Mouse (Mus musculus) heart, postnatal 0 days (tissue): ENCODE data around the gene Msmp. TPM values are rescaled to one million over a fixed set of nuclear protein-coding genes. Genes with fewer than 3 reads are reported as not detected.

Source experiments
- ATAC-seq: fragments of 200-750 bp; cut with Nextera tagmentation; 2 replicates; pipeline ENCODE4 v1.8.0; 2017; ENCODE audit warnings: low read depth, moderate number of reproducible peaks, moderate library complexity; ENCODE audit not compliant: insufficient read depth
- DNase-seq: peaks from one replicate; pipeline ENCODE4 v3.0.0-alpha.2; 2016; ENCODE audit warnings: low spot score
- H3K27ac ChIP-seq: fragments of 300-500 bp; sonication (generic); 2 replicates; pipeline ENCODE4 v1.5.1; 2014; ENCODE audit warnings: low read depth, mild to moderate bottlenecking
- H3K27me3 ChIP-seq: fragments of 300-500 bp; sonication (generic); 2 replicates; pipeline ENCODE4 v1.6.1; 2014; ENCODE audit warnings: low read length, mixed read lengths; ENCODE audit not compliant: control insufficient read depth, insufficient read depth
- H3K36me3 ChIP-seq: fragments of 300-500 bp; sonication (generic); replicated peaks from 2 replicates; pipeline ENCODE4 v1.6.1; 2014; ENCODE audit warnings: low read length, mixed read lengths; ENCODE audit not compliant: control insufficient read depth, insufficient read depth
- H3K4me1 ChIP-seq: fragments of 300-500 bp; sonication (generic); 2 replicates; pipeline ENCODE4 v1.6.1; 2014; ENCODE audit warnings: antibody characterized with exemption; ENCODE audit not compliant: control insufficient read depth, insufficient read depth
- H3K4me2 ChIP-seq: fragments of 300-500 bp; sonication (generic); 2 replicates; pipeline ENCODE4 v1.6.1; 2014; ENCODE audit warnings: low read depth, mild to moderate bottlenecking, low read length, moderate library complexity
- H3K4me3 ChIP-seq: fragments of 300-500 bp; sonication (generic); 2 replicates; pipeline ENCODE4 v1.5.1; 2014; ENCODE audit warnings: low read depth, low read length
- H3K9ac ChIP-seq: fragments of 300-500 bp; sonication (generic); replicated peaks from 2 replicates; pipeline ENCODE4 v1.6.1; 2014; ENCODE audit warnings: low read depth, low read length, mixed read lengths
- H3K9me3 ChIP-seq: fragments of 300-500 bp; sonication (generic); replicated peaks from 2 replicates; pipeline ENCODE4 v1.6.1; 2016; ENCODE audit warnings: low read length; ENCODE audit not compliant: control insufficient read depth
- CTCF ChIP-seq: IDR thresholded peaks from 2 replicates; pipeline ENCODE4 v1.5.1; 2016; ENCODE audit warnings: antibody characterized with exemption, control low read depth, low read depth
- EP300 ChIP-seq: IDR thresholded peaks from 2 replicates; pipeline ENCODE4 v1.6.1; 2016; ENCODE audit warnings: antibody characterized with exemption, low read depth
- WGBS: fragments of 180-500 bp; shearing (Covaris S2); extraction: QIAGEN DNeasy Blood & Tissue Kit; methylation state at CpG from one replicate; pipeline ENCODE4 v1.1.7; 2014; 5-methylcytosine and 5-hydroxymethylcytosine counted together
- polyA plus RNA-seq: library from polyadenylated mRNA; unstranded; fragments of >200 nt; fragmentation: Nextera tagmentation; extraction: Ambion mirVana; gene quantifications from 2 replicates; pipeline ENCODE4 v1.2.1, GENCODE M21; 2015
- total RNA-seq: library from RNA; depleted of rRNA; stranded (reverse); fragments of >200 nt; gene quantifications from 2 replicates; pipeline ENCODE4 v1.2.3, GENCODE M21; 2014; ENCODE audit warnings: low replicate concordance

Msmp gene
- total and polyA plus RNA-seq, 2 experiments from 2014 or later: not detected

DNA sequence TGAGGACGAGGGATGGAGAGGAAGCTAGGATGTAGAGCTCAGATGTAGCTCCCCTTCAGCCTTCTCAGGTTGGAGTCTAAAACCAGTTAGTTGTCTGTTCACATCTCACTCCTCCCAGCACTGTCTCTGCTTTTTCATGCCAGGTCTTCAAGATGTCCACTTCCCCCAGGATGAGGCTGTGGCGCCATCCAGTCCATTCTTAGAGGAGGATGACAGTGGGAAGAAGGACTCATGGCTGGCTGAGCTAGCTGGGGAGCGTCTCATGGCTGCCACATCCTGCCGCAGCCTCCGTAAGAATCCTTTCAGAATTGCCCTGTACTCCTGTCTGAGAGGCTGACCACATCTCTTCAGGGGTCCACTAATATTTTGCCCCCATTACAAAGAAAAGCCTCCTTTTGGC is 3.6 kb downstream of the Msmp start:
- Histone ChIP-seq H3K27ac (no peak overlapping the region), H3K4me2 (no peak overlapping the region), H3K9ac (no peak overlapping the region), H3K4me3 (no peak overlapping the region), H3K27me3 (no peaks in the 10 kb centered on the region), H3K4me1 (peaks cover 27% of the 10 kb centered on the region), H3K9me3 (no peaks in the 10 kb centered on the region), H3K36me3 (peaks cover 42% of the 10 kb centered on the region)
- TF ChIP-seq CTCF (no peak), EP300 (no peak)
- ATAC-seq (no peak), DNase-seq (no peak)
- WGBS: 92% methylated on average over 5 of the region's 5 CpGs

- H3K9me3 ChIP-seq: no peaks in the 10 kb centered on the region
- peaks cover 31% of the 10 kb centered on the region for H3K4me1 ChIP-seq
- H3K27me3 ChIP-seq: no peaks in the 10 kb centered on the region
- H3K4me2 ChIP-seq: peak overlapping the region; percentile 96
- ATAC-seq (no peak), DNase-seq (no peak)
- no peak for TF ChIP-seq EP300
- WGBS: 75% methylated on average over 6 of the region's 6 CpGs
- H3K4me3 ChIP-seq: peak overlapping the region; percentile 80
- H3K36me3 ChIP-seq: peaks cover 42% of the 10 kb centered on the region
- H3K9ac ChIP-seq: peak overlapping the region; percentile 77; the same call in 1 of the 2 replicates
- H3K27ac ChIP-seq: no peak overlapping the region
These were observed 4.6 kb downstream of the Msmp start for GRCm38 (mm10) chr4:43579731-43580130.

GRCm38 (mm10) chr4:43579256-43579655 is 5.0 kb downstream of the Msmp start:
- Histone ChIP-seq H3K9me3 (no peaks in the 10 kb centered on the region), H3K9ac (peak overlapping the region; percentile 77), H3K27ac (peak overlapping the region; percentile 78), H3K4me3 (peak overlapping the region; percentile 80), H3K36me3 (peaks cover 41% of the 10 kb centered on the region), H3K4me2 (peak overlapping the region; percentile 96), H3K27me3 (no peaks in the 10 kb centered on the region), H3K4me1 (peaks cover 27% of the 10 kb centered on the region)
- DNase-seq (no peak), ATAC-seq (no peak)
- TF ChIP-seq CTCF (no peak), EP300 (no peak)
- 5% methylated on average over 10 of the region's 10 CpGs for WGBS

GRCm38 (mm10) chr4:43578376-43579204 is 5.7 kb downstream of the Msmp start, which contains the start of the genes Rgp1 and Gba2:
Rgp1 (plus strand) TSS chr4:43578715.
Gba2 (minus strand) TSS chr4:43578873.
- DNase-seq: peak; percentile 88
- Histone ChIP-seq H3K36me3 (peaks cover 40% of the 10 kb centered on the region), H3K9me3 (no peaks in the 10 kb centered on the region), H3K4me2 (peak within 1 kb of the TSS; percentile 96), H3K4me1 (peaks cover 27% of the 10 kb centered on the region), H3K9ac (peak within 1 kb of the TSS; percentile 77), H3K27ac (peak within 1 kb of the TSS; percentile 78), H3K27me3 (no peaks in the 10 kb centered on the region), H3K4me3 (peak within 1 kb of the TSS; percentile 80)
- no peak for TF ChIP-seq CTCF
- TF ChIP-seq EP300: no peak
- ATAC-seq: peak; percentile 93
- WGBS: under 1% methylated on average over 76 of the region's 76 CpGs

DNA sequence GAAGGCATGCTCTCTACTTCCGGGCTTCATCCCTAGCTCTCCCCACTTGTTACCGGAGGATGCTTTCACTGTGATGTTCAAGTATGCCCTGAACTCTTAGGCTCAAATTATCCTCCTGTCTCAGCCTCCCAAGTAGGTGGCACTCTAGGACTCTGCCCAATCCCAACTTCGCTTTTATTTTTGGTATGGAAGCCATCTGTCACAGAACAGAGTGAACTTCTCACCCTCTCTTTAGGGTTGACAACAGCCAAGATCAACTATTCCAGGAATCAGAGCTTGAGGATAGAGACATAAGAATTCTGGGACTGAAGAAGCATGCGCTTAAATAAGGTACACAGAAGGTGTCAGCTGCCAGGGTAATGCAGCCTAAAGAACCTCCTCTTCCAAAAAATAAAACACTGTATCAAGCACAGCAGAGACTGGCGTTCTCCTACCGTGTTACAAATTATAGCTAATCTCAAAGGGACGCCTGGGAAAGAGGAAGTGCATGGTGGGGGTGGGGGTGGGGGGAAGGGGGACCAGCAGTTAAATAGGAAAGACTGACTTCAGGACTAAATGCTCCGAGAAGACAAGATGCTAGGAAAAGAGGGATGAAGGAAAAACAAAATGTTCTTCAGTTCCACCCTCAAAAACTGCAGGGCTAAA is 6.9 kb downstream of the Msmp start:
- Histone ChIP-seq H3K4me3 (peak overlapping the region; percentile 80), H3K4me2 (peak overlapping the region; percentile 96), H3K9me3 (no peaks in the 10 kb centered on the region), H3K9ac (peak overlapping the region; percentile 77), H3K27me3 (no peaks in the 10 kb centered on the region), H3K4me1 (peaks cover 27% of the 10 kb centered on the region), H3K27ac (no peak overlapping the region), H3K36me3 (peaks cover 40% of the 10 kb centered on the region)
- ATAC-seq: no peak
- TF ChIP-seq EP300 (no peak), CTCF (no peak)
- WGBS: 18% methylated on average over 8 of the region's 8 CpGs
- DNase-seq: peak; percentile 9
